Mouse (Mus musculus): ENCODE measurements around the gene Ddost. TPM values are rescaled to one million over a fixed set of nuclear protein-coding genes. Genes with fewer than 3 reads are reported as not detected.
A peak's percentile ranks its signal among the peaks of the same experiment; 100 is the strongest.

The Ddost gene
- polyA plus RNA-seq, 1 experiment: 98.3 TPM

DNA sequence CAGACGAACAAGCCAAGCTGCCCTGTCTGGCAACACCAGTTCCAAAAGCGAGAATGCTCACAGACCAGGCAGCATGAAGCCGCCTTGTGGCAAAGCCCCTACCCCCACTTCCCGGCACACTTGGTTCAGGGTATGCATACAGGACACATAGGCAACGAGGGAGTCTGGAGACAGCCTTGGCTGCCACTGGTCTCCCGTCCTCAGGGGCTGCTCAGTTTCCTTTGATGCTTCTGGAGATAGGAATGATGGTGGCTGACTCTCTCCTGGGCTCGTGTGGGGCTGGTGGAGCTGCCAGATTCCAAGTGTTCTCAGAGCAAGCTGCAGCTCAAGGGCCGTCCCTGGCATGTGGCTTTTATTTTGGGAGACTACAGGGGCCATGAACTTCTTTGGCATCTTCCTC, 36.9 kb downstream of the Ddost start:
- DNase-seq: no peak
- TF ChIP-seq POLR2A (IDR thresholded peaks at IDR 0.05; ENCODE audit: borderline replicate concordance, insufficient read depth, low read length) (no peak), CTCF (IDR thresholded peaks at IDR 0.05; ENCODE audit: borderline replicate concordance, insufficient read depth, low read depth, low read length) (no peak)
- H3K4me3 ChIP-seq (replicated peaks; ENCODE audit: insufficient read depth, low read depth, low read length): no peak overlapping the region
- peaks cover 35% of the 10 kb centered on the region for H3K4me1 ChIP-seq (ENCODE audit: control insufficient read depth, insufficient read depth, low read length)
- 43% methylated on average over 8 of the region's 8 CpGs for WGBS
- no peaks in the 10 kb centered on the region for H3K27me3 ChIP-seq (ENCODE audit: control insufficient read depth, insufficient read depth, low read length)
- no peak overlapping the region for H3K27ac ChIP-seq (ENCODE audit: insufficient read depth, low read length)

DNA sequence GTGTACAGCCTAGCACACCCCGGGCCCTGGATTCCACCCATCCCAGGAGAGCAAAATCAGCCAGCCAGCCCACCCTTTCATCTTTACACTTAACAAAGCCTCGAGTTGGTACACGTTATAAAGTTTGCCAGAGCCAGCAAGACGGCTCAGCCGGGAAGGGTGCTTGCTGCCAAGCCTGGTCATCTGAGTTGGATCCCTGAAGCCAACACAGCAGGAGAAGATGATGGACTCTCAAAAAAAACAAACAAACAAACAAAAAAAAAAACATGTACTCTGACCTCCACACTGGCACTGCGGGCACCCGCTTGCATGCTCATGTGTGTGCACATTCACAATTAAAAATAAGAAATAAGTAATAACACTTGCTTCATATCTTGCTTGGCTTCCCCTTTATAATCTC, 37.5 kb downstream of the Ddost start:
- DNase-seq: peak in 1 of 2 experiments; percentile 30

GRCm38 (mm10) chr4:138342778-138343177, 38.2 kb downstream of the Ddost start:
- H3K27me3 ChIP-seq (ENCODE audit: control insufficient read depth, insufficient read depth, low read length): no peaks in the 10 kb centered on the region

More for the DNA sequence above, 37.5 kb downstream of the Ddost start:
- Histone ChIP-seq H3K27me3 (ENCODE audit: control insufficient read depth, insufficient read depth, low read length) (no peaks in the 10 kb centered on the region), H3K27ac (ENCODE audit: insufficient read depth, low read length) (no peak overlapping the region), H3K4me1 (ENCODE audit: control insufficient read depth, insufficient read depth, low read length) (peaks cover 35% of the 10 kb centered on the region), H3K4me3 (replicated peaks; ENCODE audit: insufficient read depth, low read depth, low read length) (no peak overlapping the region)
- TF ChIP-seq CTCF (IDR thresholded peaks at IDR 0.05; ENCODE audit: borderline replicate concordance, insufficient read depth, low read depth, low read length) (no peak), POLR2A (IDR thresholded peaks at IDR 0.05; ENCODE audit: borderline replicate concordance, insufficient read depth, low read length) (no peak)
- 53% methylated on average over 7 of the region's 7 CpGs for WGBS

GRCm38 (mm10) chr4:138343341-138343837, 38.9 kb downstream of the Ddost start:
- TF ChIP-seq POLR2A (IDR thresholded peaks at IDR 0.05; ENCODE audit: borderline replicate concordance, insufficient read depth, low read length) (no peak), CTCF (IDR thresholded peaks at IDR 0.05; ENCODE audit: borderline replicate concordance, insufficient read depth, low read depth, low read length) (no peak)

More at GRCm38 (mm10) chr4:138342778-138343177, 38.2 kb downstream of the Ddost start:
- no peak for DNase-seq
- 93% methylated on average over 6 of the region's 6 CpGs for WGBS
- Histone ChIP-seq H3K4me1 (ENCODE audit: control insufficient read depth, insufficient read depth, low read length) (peaks cover 35% of the 10 kb centered on the region), H3K4me3 (replicated peaks; ENCODE audit: insufficient read depth, low read depth, low read length) (no peak overlapping the region), H3K27ac (ENCODE audit: insufficient read depth, low read length) (no peak overlapping the region)
- TF ChIP-seq CTCF (IDR thresholded peaks at IDR 0.05; ENCODE audit: borderline replicate concordance, insufficient read depth, low read depth, low read length) (no peak), POLR2A (IDR thresholded peaks at IDR 0.05; ENCODE audit: borderline replicate concordance, insufficient read depth, low read length) (no peak)

GRCm38 (mm10) chr4:138344891-138345545, 40.5 kb downstream of the Ddost start:
- TF ChIP-seq CTCF (IDR thresholded peaks at IDR 0.05; ENCODE audit: borderline replicate concordance, insufficient read depth, low read depth, low read length): no peak
- TF ChIP-seq POLR2A (IDR thresholded peaks at IDR 0.05; ENCODE audit: borderline replicate concordance, insufficient read depth, low read length): no peak
- WGBS: 37% methylated on average over 9 of the region's 9 CpGs

More at GRCm38 (mm10) chr4:138343341-138343837, 38.9 kb downstream of the Ddost start:
- H3K27me3 ChIP-seq (ENCODE audit: control insufficient read depth, insufficient read depth, low read length): no peaks in the 10 kb centered on the region
- DNase-seq: peak; percentile 54 to 64
- H3K4me1 ChIP-seq (ENCODE audit: control insufficient read depth, insufficient read depth, low read length): peaks cover 35% of the 10 kb centered on the region
- no peak overlapping the region for H3K4me3 ChIP-seq (replicated peaks; ENCODE audit: insufficient read depth, low read depth, low read length)
- 25% methylated on average over 10 of the region's 10 CpGs for WGBS
- no peak overlapping the region for H3K27ac ChIP-seq (ENCODE audit: insufficient read depth, low read length)

GRCm38 (mm10) chr4:138347280-138347679, 42.8 kb downstream of the Ddost start:
- TF ChIP-seq CTCF (IDR thresholded peaks at IDR 0.05; ENCODE audit: borderline replicate concordance, insufficient read depth, low read depth, low read length) (no peak), POLR2A (IDR thresholded peaks at IDR 0.05; ENCODE audit: borderline replicate concordance, insufficient read depth, low read length) (no peak)
- H3K27me3 ChIP-seq (ENCODE audit: control insufficient read depth, insufficient read depth, low read length): no peaks in the 10 kb centered on the region
- 61% methylated on average over 1 of the region's 1 CpGs for WGBS
- H3K4me1 ChIP-seq (ENCODE audit: control insufficient read depth, insufficient read depth, low read length): peaks cover 16% of the 10 kb centered on the region
- H3K4me3 ChIP-seq (replicated peaks; ENCODE audit: insufficient read depth, low read depth, low read length): no peak overlapping the region
- H3K27ac ChIP-seq (ENCODE audit: insufficient read depth, low read length): no peak overlapping the region
- no peak for DNase-seq

More at GRCm38 (mm10) chr4:138344891-138345545, 40.5 kb downstream of the Ddost start:
- Histone ChIP-seq H3K27me3 (ENCODE audit: control insufficient read depth, insufficient read depth, low read length) (no peaks in the 10 kb centered on the region), H3K4me3 (replicated peaks; ENCODE audit: insufficient read depth, low read depth, low read length) (no peak overlapping the region), H3K4me1 (ENCODE audit: control insufficient read depth, insufficient read depth, low read length) (peaks cover 35% of the 10 kb centered on the region), H3K27ac (ENCODE audit: insufficient read depth, low read length) (no peak overlapping the region)
- peak; percentile 43 to 68 for DNase-seq

DNA sequence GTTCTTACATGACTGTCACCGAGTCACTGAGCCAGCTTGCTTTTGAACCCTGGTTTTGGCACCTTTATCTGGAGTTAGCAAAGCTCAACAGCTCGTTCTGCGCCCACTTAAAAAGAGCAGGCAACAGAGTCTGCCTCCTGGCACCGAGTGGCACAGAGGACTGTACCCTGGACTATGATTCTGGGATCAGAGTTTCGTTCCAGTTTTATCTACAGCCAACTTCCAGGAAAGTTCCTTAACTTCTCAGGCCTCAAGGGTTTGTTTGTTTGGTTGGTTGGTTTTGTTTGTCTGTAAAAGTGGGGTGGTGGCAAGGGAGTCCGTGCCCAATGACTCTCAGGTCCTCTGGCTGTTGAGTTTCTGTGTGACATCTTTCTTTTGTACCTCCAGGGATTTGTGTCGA, 44.2 kb downstream of the Ddost start:
- no peak for TF ChIP-seq CTCF (IDR thresholded peaks at IDR 0.05; ENCODE audit: borderline replicate concordance, insufficient read depth, low read depth, low read length)
- TF ChIP-seq POLR2A (IDR thresholded peaks at IDR 0.05; ENCODE audit: borderline replicate concordance, insufficient read depth, low read length): no peak
- no peak for DNase-seq
- Histone ChIP-seq H3K4me3 (replicated peaks; ENCODE audit: insufficient read depth, low read depth, low read length) (no peak overlapping the region), H3K27me3 (ENCODE audit: control insufficient read depth, insufficient read depth, low read length) (no peaks in the 10 kb centered on the region), H3K27ac (ENCODE audit: insufficient read depth, low read length) (no peak overlapping the region), H3K4me1 (ENCODE audit: control insufficient read depth, insufficient read depth, low read length) (peaks cover 7% of the 10 kb centered on the region)
- 67% methylated on average over 7 of the region's 7 CpGs for WGBS

GRCm38 (mm10) chr4:138351821-138352220, 47.3 kb downstream of the Ddost start:
- no peaks in the 10 kb centered on the region for H3K4me1 ChIP-seq (ENCODE audit: control insufficient read depth, insufficient read depth, low read length)
- no peak overlapping the region for H3K27ac ChIP-seq (ENCODE audit: insufficient read depth, low read length)
- no peaks in the 10 kb centered on the region for H3K27me3 ChIP-seq (ENCODE audit: control insufficient read depth, insufficient read depth, low read length)
- no peak overlapping the region for H3K4me3 ChIP-seq (replicated peaks; ENCODE audit: insufficient read depth, low read depth, low read length)
- 96% methylated on average over 5 of the region's 5 CpGs for WGBS
- TF ChIP-seq CTCF (IDR thresholded peaks at IDR 0.05; ENCODE audit: borderline replicate concordance, insufficient read depth, low read depth, low read length) (no peak), POLR2A (IDR thresholded peaks at IDR 0.05; ENCODE audit: borderline replicate concordance, insufficient read depth, low read length) (no peak)
- DNase-seq: no peak

Data from cerebellum, adult 2 months (tissue).